Mouse (Mus musculus) CD4-positive, CD25-positive, alpha-beta regulatory T cell, adult 2 months (primary cell): ENCODE data around the gene Fcamr.
A peak's percentile ranks its signal among the peaks of the same experiment; 100 is the strongest.

Experiments
- DNase-seq: peaks from one replicate; pipeline ENCODE4 v3.0.0-alpha.2; 2012; ENCODE audit warnings: low read depth, low spot score

The Fcamr gene

DNA sequence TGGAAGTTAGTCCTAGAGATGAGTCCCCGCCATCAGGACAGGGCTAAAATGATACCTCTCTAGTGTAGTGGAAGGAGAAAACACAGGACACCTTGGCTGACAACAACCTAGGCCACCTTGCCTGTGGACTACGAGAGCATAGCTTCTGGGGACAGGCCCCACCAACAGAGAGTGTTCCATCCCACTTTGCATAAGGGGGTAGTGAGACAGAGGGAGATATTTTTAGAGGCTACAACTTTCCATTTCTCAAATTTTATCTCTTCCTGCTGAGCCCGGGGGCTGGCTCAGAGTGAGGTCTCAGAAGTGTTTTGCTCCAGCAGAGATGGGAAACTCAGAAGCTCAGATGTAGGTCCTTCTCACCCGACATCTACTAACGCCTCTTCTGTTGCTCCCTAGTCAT, 49.7 kb downstream of the Fcamr start:
- DNase-seq = peak; percentile 42

DNA sequence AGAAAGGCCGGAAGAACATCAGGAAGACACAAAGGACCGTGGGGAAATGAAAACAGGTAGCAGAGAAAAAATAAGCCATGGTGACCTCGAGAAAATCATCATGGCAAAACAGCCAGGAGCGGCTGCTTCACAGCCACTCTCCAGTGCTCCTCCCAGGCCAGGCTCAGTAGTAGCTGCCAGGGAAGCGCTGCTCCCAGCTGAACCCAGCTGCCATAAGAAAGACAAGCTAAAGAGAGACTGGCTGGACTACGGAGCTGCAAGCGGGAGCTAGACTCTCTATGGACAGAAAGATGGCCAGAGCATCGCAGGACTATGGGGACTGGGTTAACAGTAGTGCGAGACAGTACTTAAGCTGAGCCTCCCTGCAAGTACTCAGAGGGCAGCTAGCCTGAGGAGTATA, 54.1 kb downstream of the Fcamr start:
- DNase-seq = no peak

DNA sequence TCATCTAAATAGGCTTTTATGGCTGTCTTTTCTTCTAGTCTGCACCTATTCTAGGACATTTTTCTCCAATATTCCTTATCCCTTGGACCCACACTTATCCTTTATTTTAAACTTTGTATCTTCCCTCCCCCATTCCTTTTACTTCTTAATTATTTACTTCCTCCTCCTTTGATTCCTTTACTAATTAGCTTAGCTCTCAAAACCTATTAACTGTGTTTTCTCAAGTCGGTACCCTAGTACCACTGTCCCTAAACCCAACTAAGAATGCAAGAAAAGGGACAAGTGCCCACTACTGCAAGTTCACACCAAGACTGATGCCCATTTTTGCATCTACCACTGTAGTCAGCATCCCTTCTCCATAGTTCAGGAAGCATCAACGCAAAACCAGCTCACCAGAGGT, 55.0 kb downstream of the Fcamr start:
- no peak for DNase-seq

GRCm38 (mm10) chr1:130857456-130857855, 56.8 kb downstream of the Fcamr start:
- no peak for DNase-seq

DNA sequence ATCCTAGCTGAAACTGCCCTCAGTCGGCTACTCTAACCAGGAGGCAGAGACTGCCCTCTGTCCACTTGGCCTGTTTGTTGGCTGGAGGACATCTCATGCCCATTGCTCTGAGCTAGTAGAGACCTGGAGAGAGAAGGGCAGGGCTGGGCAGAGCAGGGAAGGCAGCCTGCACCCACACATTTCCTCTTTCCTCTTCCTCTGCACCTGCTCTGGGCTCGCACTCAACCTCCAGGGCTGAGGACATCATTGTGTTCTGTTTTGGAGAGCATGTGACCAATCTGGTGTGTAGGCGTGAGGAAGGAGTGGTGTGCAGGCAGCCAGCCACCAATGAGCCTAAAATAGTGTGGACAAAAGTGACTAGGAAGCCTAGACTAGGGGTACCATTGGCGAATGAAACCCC, 63.5 kb downstream of the Fcamr start:
- peak; percentile 66 for DNase-seq
